Mouse (Mus musculus) CH12.LX (cell line): ENCODE data around the gene Islr.

Experiments used
- BHLHE40 ChIP-seq: IDR thresholded peaks from 2 replicates; pipeline ENCODE4 v1.6.1; 2011; ENCODE audit warnings: mild to moderate bottlenecking, low read depth, low read length, improper control_type of control experiment
- CTCF ChIP-seq, 2 experiments: IDR thresholded peaks in 1 of 2; conservative IDR thresholded peaks in 1 of 2; 2 replicates each; pipeline ENCODE4 v1.5.1; 2011 to 2012; ENCODE audit warnings: low read depth in 2 of 2, low read length in 2 of 2, improper control_type of control experiment in 1 of 2, inconsistent platforms in 1 of 2, mild to moderate bottlenecking in 1 of 2, moderate library complexity in 1 of 2
- ELF1 ChIP-seq: IDR thresholded peaks from 2 replicates; pipeline ENCODE4 v1.6.1; 2014; ENCODE audit warnings: low read depth, mild to moderate bottlenecking, inconsistent platforms, low read length, improper control_type of control experiment
- EP300 ChIP-seq: IDR thresholded peaks from 2 replicates; pipeline ENCODE4 v1.6.1; 2011; ENCODE audit warnings: low read length, improper control_type of control experiment
- NELFE ChIP-seq: IDR thresholded peaks from 2 replicates; pipeline ENCODE4 v1.6.1; 2011; ENCODE audit warnings: low read depth, low read length, improper control_type of control experiment
- NRF1 ChIP-seq: IDR thresholded peaks from 2 replicates; pipeline ENCODE4 v1.6.1; 2014; ENCODE audit warnings: low read depth, mild to moderate bottlenecking, inconsistent platforms, low read length, improper control_type of control experiment, moderate library complexity
- POLR2A ChIP-seq: IDR thresholded peaks from 2 replicates; pipeline ENCODE4 v1.6.1; 2011; ENCODE audit warnings: low read depth, mild to moderate bottlenecking, improper control_type of control experiment, low read length
- SMC3 ChIP-seq: IDR thresholded peaks from 2 replicates; pipeline ENCODE4 v1.6.1; 2011; ENCODE audit warnings: low read depth, low read length, improper control_type of control experiment
- TCF12 ChIP-seq: IDR thresholded peaks from 2 replicates; pipeline ENCODE4 v1.6.1; 2014; ENCODE audit warnings: low read depth, mild to moderate bottlenecking, inconsistent platforms, low read length, improper control_type of control experiment
- ZMIZ1 ChIP-seq: IDR thresholded peaks from 2 replicates; pipeline ENCODE4 v1.6.1; 2012; ENCODE audit warnings: low read depth, mild to moderate bottlenecking, inconsistent platforms, low read length, improper control_type of control experiment

DNA sequence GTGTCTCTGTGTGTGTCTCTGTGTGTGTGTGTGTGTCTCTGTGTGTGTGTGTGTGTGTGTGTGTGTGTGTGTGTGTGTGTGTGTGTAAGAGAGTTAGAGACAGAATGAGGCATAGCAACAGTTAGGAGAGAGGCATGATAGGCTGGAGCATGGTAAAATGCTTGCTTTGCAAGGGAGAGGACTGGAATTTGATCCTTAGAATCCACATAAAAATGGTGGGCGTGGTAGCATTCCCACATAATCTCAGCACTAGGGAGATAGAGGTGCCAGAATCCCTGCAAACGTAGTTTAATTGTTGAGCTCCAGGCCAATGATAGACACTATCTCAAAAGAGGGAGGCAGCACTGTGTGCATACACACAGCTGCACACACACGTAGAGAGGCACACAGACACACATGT lies 79.0 kb downstream of the Islr start:
- TF ChIP-seq EP300 (no peak), SMC3 (no peak), CTCF (conservative IDR thresholded peaks at IDR 0.05 in 1 of 2, IDR thresholded peaks at IDR 0.05 in 1 of 2; ENCODE audit: low read depth in 2 of 2, low read length in 2 of 2) (no peak), NELFE (no peak), TCF12 (no peak), ZMIZ1 (no peak), POLR2A (no peak), BHLHE40 (no peak), ELF1 (no peak), NRF1 (no peak)
